Mouse (Mus musculus) C2C12 (cell line): ENCODE data around the gene Map4k4.

Experiments
- CEBPB ChIP-seq: IDR thresholded peaks from one replicate; pipeline ENCODE4 v1.6.1; 2011; ENCODE audit warnings: low read depth, mild to moderate bottlenecking, control low read depth, moderate library complexity
- CTCF ChIP-seq: IDR thresholded peaks from one replicate; pipeline ENCODE4 v1.5.1; 2011; ENCODE audit not compliant: control insufficient read depth, insufficient read depth, insufficient read length
- FOSL1 ChIP-seq: IDR thresholded peaks from one replicate; pipeline ENCODE4 v1.8.0; 2011; ENCODE audit warnings: mild to moderate bottlenecking, low read length; ENCODE audit not compliant: poor library complexity, insufficient read depth, severe bottlenecking
- MAX ChIP-seq: IDR thresholded peaks from one replicate; pipeline ENCODE4 v1.6.1; 2011; ENCODE audit warnings: mild to moderate bottlenecking, control low read depth
- MYOG ChIP-seq: IDR thresholded peaks from one replicate; pipeline ENCODE4 v1.6.1; 2011; ENCODE audit not compliant: control insufficient read depth, insufficient read length; ENCODE audit errors: extremely low read depth
- USF1 ChIP-seq: IDR thresholded peaks from one replicate; pipeline ENCODE4 v1.6.1; 2011; ENCODE audit warnings: low read depth, mild to moderate bottlenecking, control low read depth, moderate library complexity

DNA sequence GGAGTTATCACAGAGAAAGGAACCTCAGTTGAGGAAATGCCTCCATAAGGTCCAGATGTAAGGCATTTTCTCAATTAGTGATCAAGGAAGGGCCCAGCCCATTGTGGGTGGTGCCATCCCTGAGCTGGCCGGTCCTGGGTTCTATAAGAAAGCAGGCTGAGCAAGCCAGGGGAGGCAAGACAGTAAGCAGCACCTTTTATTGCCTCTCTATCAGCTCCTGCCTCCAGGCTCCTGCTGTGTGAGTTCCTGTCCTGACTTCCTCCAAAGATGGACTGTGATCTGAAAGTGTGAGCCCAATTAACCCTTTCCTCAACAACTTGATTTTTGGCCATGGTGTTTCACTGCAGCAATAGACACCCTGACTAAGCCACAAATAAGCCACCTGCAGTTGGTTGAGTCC is 12.7 kb upstream of the Map4k4 start:
- no peak for TF ChIP-seq CTCF
- TF ChIP-seq FOSL1 = no peak
- no peak for TF ChIP-seq CEBPB
- TF ChIP-seq MAX = no peak
- TF ChIP-seq USF1 = no peak
- no peak for TF ChIP-seq MYOG
